Mouse (Mus musculus) megakaryocyte, adult 5-6 weeks (primary cell): ENCODE data around the gene Sugp1. TPM values are rescaled to one million over a fixed set of nuclear protein-coding genes. Genes with fewer than 3 reads are reported as not detected.
"Not testable (repeated sequence)": the region's sequence is repeated elsewhere in the genome, so short reads cannot be mapped to it uniquely, and the experiment has no call there.

Experiments
- ATAC-seq: 2 replicates; pipeline ENCODE4 v1.8.0; 2016; ENCODE audit warnings: mild to moderate bottlenecking, inconsistent platforms; ENCODE audit not compliant: poor library complexity, severe bottlenecking
- total RNA-seq, 2 experiments: library from RNA; stranded (forward) in 1 of 2; stranded (reverse) in 1 of 2; fragments of 153-499, 151-499 nt in 1 of 2; fragments of 221-1000, 200-1000 nt in 1 of 2; gene quantifications; 2 replicates each; pipeline versions ENCODE4 v1.2.3 to v1.2.4; 2015 to 2017

Sugp1 gene
- total RNA-seq (2015) (11.6 and 15.0 TPM in 2 replicates), total RNA-seq (2017) (17.3 and 24.1 TPM in 2 replicates)

- ATAC-seq, result peak; percentile 96
These were observed at the start of gene Sugp1, which contains the start of gene Mau2 for GRCm38 (mm10) chr8:70042583-70043455. Gene Sugp1, plus strand, starts transcription at chr8:70042813. Gene Mau2, minus strand, starts transcription at chr8:70042734.

DNA sequence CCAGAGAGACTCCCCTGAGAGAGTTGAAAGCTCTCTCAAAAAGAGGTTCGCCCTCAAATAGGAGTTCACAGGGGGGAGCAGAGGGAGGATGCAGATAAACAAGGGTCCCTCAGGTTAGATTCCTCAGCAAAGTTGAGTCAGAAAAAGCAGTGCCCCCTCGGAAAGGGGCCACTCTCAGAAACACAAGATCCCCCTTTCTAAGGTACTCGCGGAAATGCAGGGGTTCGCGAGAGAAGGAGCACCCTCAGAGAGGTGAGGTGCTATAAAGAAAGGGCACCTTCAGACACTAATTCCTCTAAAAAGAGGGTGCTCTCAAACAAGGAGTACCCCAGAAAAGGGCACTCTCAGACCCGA is 47.2 kb upstream of the Sugp1 start:
- ATAC-seq, result no peak

DNA sequence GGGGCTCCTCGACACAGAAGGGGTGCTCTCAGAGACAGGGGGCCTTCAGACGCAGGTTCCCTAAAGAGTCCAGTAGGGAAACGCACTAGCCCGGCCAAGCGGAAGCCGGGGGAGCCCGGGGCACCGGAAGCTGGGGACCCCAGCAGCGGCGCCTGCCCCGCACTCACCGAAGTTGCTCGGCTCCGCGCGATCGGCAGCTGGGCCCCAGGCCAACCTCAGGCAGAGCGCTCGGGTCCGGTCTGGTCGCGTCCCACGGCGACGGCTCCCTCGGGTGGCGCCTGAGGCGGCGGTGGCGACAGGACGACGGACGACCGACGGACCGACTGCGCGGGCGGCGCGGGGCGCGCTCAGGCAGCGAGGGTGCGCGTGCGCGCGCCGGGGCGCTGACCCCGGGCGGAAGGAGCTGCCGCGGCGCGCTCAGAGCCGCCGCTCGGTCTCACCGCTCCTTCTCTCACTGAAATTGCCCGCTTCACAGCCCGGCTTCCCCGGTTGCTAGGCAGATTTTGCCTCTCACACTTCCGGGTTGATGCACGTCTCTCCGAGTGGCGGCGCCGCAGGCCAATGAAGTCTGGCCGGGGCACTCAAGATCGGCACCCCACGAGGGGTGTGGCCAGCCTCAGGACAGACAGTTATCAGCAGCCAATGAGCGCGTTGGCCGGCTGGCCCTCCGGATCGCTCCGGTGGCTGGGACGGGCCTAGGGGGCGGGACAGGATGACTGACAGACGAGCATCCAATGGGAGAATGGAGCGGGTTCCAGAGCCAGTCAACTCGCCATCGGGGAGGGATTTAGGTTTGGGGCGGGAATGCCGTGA is 46.6 kb upstream of the Sugp1 start, which contains the start of gene Gatad2a:
TSS of gene Gatad2a (minus strand) at position 609 of the 813 bp plus-strand sequence.
- ATAC-seq, result peak; percentile 86

GRCm38 (mm10) chr8:69996589-69997285 is 45.9 kb upstream of the Sugp1 start:
- ATAC-seq, result no peak

- no peak for ATAC-seq
These were observed 43.9 kb upstream of the Sugp1 start for GRCm38 (mm10) chr8:69998706-69999105.

GRCm38 (mm10) chr8:69999236-69999635 is 43.4 kb upstream of the Sugp1 start:
- ATAC-seq, result no peak

- ATAC-seq, result no peak
These were observed 42.4 kb upstream of the Sugp1 start for GRCm38 (mm10) chr8:70000226-70000625.

DNA sequence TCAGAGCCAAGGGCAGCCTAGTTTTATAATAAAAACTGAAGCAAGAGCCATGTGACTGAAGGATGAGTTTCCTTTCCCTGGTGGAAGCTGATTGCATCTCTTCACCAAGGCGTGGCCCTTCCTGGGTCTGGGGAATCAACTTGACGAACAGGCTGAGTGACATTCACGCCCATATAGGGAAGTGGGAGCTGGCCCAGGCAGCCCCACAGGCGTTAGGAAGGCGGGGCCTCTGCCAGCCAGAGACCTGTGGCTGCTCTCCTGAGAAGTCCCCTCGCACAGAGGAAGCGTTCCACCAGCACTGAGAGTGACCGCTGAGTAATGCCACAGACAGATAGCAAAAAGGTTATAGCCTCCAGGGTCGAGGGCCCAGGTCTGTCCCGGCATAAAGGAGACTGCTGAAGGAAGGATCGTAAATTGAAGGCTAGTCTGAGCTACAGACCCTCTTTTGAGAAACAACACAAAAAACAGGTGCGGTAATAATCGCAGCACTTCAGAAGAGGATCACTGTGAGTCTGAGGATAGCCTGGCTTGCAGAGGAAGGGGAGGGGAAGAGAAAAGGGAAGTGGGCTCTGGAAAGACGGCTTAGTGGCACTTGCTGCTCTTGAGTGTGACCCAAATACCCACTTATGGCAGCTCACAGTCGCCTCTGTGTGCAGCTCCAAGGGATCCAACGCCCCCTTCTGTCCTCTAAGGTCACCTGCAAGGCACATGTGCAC is 41.3 kb upstream of the Sugp1 start:
- ATAC-seq, result peak; percentile 83

DNA sequence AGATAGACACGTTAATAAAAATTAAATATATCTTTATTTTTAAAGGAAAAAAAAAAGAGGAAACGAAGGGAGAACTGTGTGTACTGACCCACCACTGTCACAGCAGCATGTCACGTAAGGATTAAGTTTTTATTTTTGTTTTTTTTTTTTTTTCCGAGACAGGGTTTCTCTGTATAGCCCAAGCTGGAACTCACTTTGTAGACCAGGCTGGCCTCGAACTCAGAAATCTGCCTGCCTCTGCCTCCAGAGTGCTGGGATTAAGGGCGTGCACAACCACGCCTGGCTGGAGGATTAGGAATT is 40.8 kb upstream of the Sugp1 start:
- ATAC-seq, result not testable (repeated sequence)

DNA sequence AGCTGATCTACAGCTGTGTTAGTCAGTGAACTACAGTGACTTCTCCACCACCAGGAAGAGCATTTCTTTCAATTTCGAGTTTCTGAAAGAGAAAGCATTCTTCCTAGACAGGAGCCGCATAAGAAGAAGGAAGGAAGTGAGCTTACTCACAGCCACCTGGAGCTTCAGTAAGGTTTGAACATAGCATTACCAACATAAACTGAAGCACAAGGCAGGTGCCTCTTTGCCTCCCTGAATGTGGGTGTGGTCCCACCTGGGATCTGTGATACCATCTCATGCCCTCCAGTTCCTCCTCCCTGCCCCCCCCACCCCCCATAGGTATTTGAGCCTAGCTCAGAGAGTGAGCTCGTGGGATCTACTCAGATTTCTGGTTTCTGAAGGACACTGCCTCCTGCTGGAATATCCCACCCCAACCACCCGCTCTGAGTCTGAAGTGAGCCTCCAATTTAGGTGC is 39.4 kb upstream of the Sugp1 start:
- ATAC-seq, result peak; percentile 29

GRCm38 (mm10) chr8:70004345-70004744 is 38.3 kb upstream of the Sugp1 start:
- no peak for ATAC-seq

DNA sequence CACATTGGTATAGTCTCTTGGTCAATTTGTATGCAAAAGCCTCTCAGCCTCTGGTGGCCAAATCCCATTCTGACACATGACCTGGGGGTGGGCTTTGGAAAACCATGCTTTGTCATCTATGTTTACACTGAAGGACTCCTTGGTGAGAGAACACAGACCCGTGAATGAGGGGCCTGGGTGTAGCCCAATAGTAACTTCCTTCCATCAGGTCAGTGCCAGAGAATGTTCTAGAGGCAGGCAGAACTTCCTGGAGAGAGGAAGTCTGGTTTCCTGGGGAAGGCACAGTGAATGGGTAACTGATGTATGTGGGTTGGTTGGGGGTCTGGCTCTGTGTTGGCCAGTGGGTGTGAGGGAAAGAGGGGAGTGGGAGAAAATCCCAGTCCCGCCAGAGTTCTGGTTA is 37.4 kb upstream of the Sugp1 start:
- no peak for ATAC-seq

DNA sequence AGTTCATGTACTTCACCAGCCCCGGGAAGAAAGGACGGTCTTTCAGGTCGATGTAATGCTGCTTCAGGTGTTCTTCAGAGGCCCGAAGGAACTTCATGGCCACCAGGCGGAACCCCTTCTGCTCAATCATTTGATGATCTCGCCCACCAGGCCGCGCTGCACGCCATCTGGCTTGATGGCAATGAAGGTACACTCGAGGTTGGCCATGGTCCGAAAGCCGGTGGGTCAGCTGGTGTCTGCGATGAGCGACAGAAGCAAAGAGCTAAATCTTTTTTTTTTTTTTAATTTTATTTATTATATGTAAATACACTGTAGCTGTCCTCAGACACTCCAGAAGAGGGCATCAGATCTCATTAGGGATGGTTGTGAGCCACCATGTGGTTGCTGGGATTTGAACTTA is 31.8 kb upstream of the Sugp1 start:
- not testable (repeated sequence) for ATAC-seq

GRCm38 (mm10) chr8:70012350-70012749 is 30.3 kb upstream of the Sugp1 start:
- no peak for ATAC-seq

DNA sequence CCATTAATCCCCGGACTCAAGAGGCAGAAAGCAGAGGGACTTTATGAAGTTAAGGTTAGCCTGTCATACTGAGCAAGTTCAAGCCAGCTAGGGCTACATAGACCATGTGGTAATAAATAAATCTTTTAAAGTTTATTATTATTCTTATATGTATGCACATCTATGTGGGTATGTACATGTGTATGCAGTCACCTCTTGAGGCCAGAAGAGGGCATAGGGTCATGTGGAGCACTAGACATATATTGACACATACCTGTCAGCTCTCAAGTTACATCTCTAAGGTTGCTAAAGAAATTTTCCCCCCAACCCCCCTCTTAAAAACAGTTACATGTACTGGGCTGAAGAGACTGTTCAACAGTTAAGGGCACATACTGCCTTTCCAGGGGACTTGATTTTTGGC is 29.9 kb upstream of the Sugp1 start:
- no peak for ATAC-seq

DNA sequence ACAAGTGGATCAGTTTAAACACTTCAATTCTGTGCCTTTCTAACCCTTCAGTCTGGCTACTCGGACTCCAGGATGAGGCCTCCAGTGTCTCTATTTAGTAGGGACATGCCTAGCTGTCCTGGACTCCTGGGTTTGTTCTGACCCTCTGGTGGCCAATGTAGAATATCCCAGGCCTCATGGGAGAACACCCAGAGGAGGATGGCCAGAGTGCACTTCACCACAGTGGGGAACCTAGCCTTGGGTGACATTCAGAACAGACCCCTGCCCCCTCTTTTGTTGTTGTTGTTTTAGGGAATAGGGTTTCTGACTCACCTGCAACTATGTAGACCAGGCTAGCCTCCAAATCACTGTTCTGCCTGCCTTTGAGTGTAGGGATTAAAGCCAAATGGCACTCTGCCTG is 27.6 kb upstream of the Sugp1 start:
- ATAC-seq, result no peak

DNA sequence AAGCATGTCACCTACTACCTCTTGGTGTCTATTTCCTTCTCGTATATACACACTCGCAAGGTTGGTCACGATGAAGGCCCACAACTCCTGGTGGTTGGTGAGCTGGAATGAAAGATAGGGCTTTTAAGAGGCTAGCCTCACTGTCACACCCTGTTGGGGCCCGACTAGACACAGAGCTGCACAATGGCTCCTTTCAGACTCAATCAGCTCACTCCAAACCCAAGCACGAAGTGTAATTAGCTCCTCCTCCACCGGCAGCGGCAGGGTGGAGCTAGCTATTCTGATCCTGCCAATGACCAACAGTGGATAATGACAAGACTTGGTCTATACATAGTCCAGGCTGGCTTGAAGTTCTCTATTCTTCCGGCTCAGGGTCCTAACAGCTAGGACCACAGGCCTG is 19.0 kb upstream of the Sugp1 start:
- ATAC-seq, result no peak

DNA sequence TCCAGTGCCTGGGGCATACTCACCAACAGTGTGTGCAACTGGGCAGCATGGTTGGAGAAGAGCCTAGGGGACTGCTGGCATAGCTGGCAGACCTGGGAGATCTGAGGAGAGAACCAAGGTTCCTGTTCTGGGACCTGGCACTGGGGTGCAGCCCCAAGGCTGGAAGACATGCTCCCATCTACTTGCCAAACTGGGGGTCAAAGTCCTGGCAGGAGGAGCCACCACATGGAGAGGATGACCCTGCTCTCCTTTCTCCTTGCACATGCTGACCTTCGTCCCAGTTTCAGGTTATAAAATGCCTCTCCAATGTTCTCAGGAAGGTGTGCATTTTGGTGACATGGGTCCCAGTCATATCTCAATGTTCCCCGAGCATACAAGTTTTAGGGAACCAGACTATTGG is 16.5 kb upstream of the Sugp1 start:
- no peak for ATAC-seq

GRCm38 (mm10) chr8:70030255-70030654 is 12.4 kb upstream of the Sugp1 start:
- no peak for ATAC-seq

GRCm38 (mm10) chr8:70037994-70038393 is 4.6 kb upstream of the Sugp1 start:
- no peak for ATAC-seq
